Mouse (Mus musculus): ENCODE results near the gene Sh3bgrl2.

- no peak for TF ChIP-seq TAL1 (IDR thresholded peaks at IDR 0.05; ENCODE audit: low read length)
- no peak for TF ChIP-seq GATA1 (IDR thresholded peaks at IDR 0.05; ENCODE audit: low read length)
These were observed 57.9 kb downstream of the Sh3bgrl2 start for GRCm38 (mm10) chr9:83605886-83606640.
